ENCODE assay signal across 8 mouse cellular contexts in genomic region chr16:90142247-90142573, GRCm38 (mm10). TPM values are rescaled to one million over a fixed set of nuclear protein-coding genes. Genes with fewer than 3 reads are reported as not detected.
DNase-seq lines count a peak whose midpoint lies in the region; ATAC-seq and TF ChIP-seq lines count a peak whose summit lies in the region.

No protein-coding gene starts in this region.

- peaks cover 40% of the 10 kb centered on the region for H3K4me1 ChIP-seq in erythroblast, embryonic 14.5 days (ENCODE audit: control insufficient read depth)
- peaks cover 2% of the 10 kb centered on the region for H3K4me1 ChIP-seq in ES-Bruce4 (ENCODE audit: control insufficient read depth, insufficient read depth, low read length)
- H3K4me1 ChIP-seq in embryonic fibroblast, embryonic 13.5 days (ENCODE audit: control insufficient read depth, insufficient read depth, low read length), result no peaks in the 10 kb centered on the region
- peaks cover 37% of the 10 kb centered on the region for H3K4me1 ChIP-seq in liver, embryonic 15.5 days (replicated peaks)

- peak overlapping the region; percentile 99 for H3K4me2 ChIP-seq in liver, embryonic 15.5 days

- peaks cover 29% of the 10 kb centered on the region for H3K27me3 ChIP-seq in erythroblast, embryonic 14.5 days (ENCODE audit: control insufficient read depth)
- H3K27me3 ChIP-seq in ES-Bruce4 (ENCODE audit: control insufficient read depth, insufficient read depth, low read length, poor library complexity, severe bottlenecking), result no peaks in the 10 kb centered on the region
- peaks cover 22% of the 10 kb centered on the region for H3K27me3 ChIP-seq in liver, embryonic 15.5 days

- no peaks in the 10 kb centered on the region for H3K36me3 ChIP-seq in erythroblast, embryonic 14.5 days (ENCODE audit: control insufficient read depth)
- no peaks in the 10 kb centered on the region for H3K36me3 ChIP-seq in ES-Bruce4 (ENCODE audit: control insufficient read depth, insufficient read depth, low read length, poor library complexity, severe bottlenecking)
- H3K36me3 ChIP-seq in liver, embryonic 15.5 days (replicated peaks), result no peaks in the 10 kb centered on the region

- TF ChIP-seq EP300 in ES-Bruce4 (IDR thresholded peaks at IDR 0.05; ENCODE audit: insufficient read depth, low read depth, low read length), result no peak

- no peak for ATAC-seq in erythroblast, adult 5-6 weeks (replicated peaks; ENCODE audit: low FRiP score, poor library complexity, severe bottlenecking)
- ATAC-seq in liver, embryonic 15.5 days (ENCODE audit: insufficient read depth), result no peak

- no peaks in the 10 kb centered on the region for H3K9me3 ChIP-seq in erythroblast, embryonic 14.5 days (ENCODE audit: control insufficient read depth, low read length)
- no peaks in the 10 kb centered on the region for H3K9me3 ChIP-seq in ES-Bruce4 (replicated peaks; ENCODE audit: control insufficient read depth, insufficient read depth, low read length, poor library complexity, severe bottlenecking)
- H3K9me3 ChIP-seq in liver, embryonic 15.5 days (replicated peaks), result no peaks in the 10 kb centered on the region

- H3K27ac ChIP-seq in ES-Bruce4 (ENCODE audit: insufficient read depth, low read length), result no peak overlapping the region
- no peak overlapping the region for H3K27ac ChIP-seq in embryonic fibroblast, embryonic 13.5 days (ENCODE audit: insufficient read depth, low read length)
- H3K27ac ChIP-seq in liver, embryonic 15.5 days (replicated peaks), result no peak overlapping the region

- WGBS in liver, embryonic 15.5 days (ENCODE audit: insufficient replicate concordance), result 2% methylated on average over 20 of the region's 20 CpGs

- no peak for TF ChIP-seq CTCF in ES-Bruce4 (IDR thresholded peaks at IDR 0.05; ENCODE audit: low read depth, low read length)
- TF ChIP-seq CTCF in embryonic fibroblast, embryonic 13.5 days (IDR thresholded peaks at IDR 0.05; ENCODE audit: borderline replicate concordance, insufficient read depth, low read length), result no peak

- H3K9ac ChIP-seq in ES-Bruce4 (ENCODE audit: low read depth, poor library complexity, severe bottlenecking), result peak overlapping the region; percentile 57
- no peak overlapping the region for H3K9ac ChIP-seq in liver, embryonic 15.5 days

- no peak for TF ChIP-seq POLR2A in ES-Bruce4 (IDR thresholded peaks at IDR 0.05; ENCODE audit: insufficient read depth, low read length)
- no peak for TF ChIP-seq POLR2A in embryonic fibroblast, embryonic 13.5 days (IDR thresholded peaks at IDR 0.05; ENCODE audit: low read depth, low read length)

- H3K4me3 ChIP-seq in erythroblast, embryonic 14.5 days (replicated peaks), result peak overlapping the region; percentile 87
- peak overlapping the region; percentile 75 for H3K4me3 ChIP-seq in ES-Bruce4 (ENCODE audit: low read depth, low read length)
- H3K4me3 ChIP-seq in embryonic fibroblast, embryonic 13.5 days (ENCODE audit: insufficient read depth, low read length), result peak overlapping the region; percentile 53
- peak overlapping the region; percentile 82 for H3K4me3 ChIP-seq in liver, embryonic 15.5 days (replicated peaks)

- peak; percentile 56 for DNase-seq in induced T-regulatory cell, adult 2 months (ENCODE audit: low read depth)
- DNase-seq in right cerebral cortex, adult 2 months (ENCODE audit: low spot score in 2 of 2), result peak; percentile 31 to 45
- DNase-seq in cerebellum, postnatal 10 days, result no peak

RNA-seq across cellular contexts. Expression of gene Tiam1, which starts 1.4 kb away (rescaled TPM):
- 0.50 and 0.89 TPM in 2 replicates for polyA plus RNA-seq in erythroblast, embryonic 14.5 days (2012)
- 29.0 and 29.7 TPM in 2 replicates for total RNA-seq in erythroblast, adult 5-6 weeks (2015; ENCODE audit: low replicate concordance)
- 14.4 and 15.7 TPM in 2 replicates for total RNA-seq in erythroblast, adult 5-6 weeks (2017; ENCODE audit: low replicate concordance)
- 22.4 and 24.4 TPM in 2 replicates for polyA plus RNA-seq in ES-Bruce4 (2011; ENCODE audit: insufficient read depth, insufficient read length, low read depth, missing spikeins)
- polyA plus RNA-seq in embryonic fibroblast, embryonic 13.5 days (2011; ENCODE audit: insufficient read length, low read depth, missing spikeins), result 17.8 and 18.6 TPM in 2 replicates
- polyA plus RNA-seq in liver, embryonic 15.5 days (2015; fragmentation: Nextera tagmentation; extraction: Ambion mirVana), result 3.6 and 4.2 TPM in 2 replicates

Comparison
In these comparisons a context has a peak if more than half of its experiments do, and no peak if none do; other contexts are left out.
1. DNase-seq: peak in induced T-regulatory cell, adult 2 months (single experiment) and right cerebral cortex, adult 2 months (2 of 2); none in cerebellum, postnatal 10 days (0 of 2).
2. Peak in every context shown above with its lines, with median percentiles within 50 percentile points of each other: H3K4me3 ChIP-seq.